Mouse (Mus musculus) erythroblast, embryonic 14.5 days (primary cell): ENCODE measurements around the gene Tmem233.

Experiments
- GATA1 ChIP-seq: IDR thresholded peaks from 2 replicates; pipeline ENCODE4 v1.6.1; 2012; ENCODE audit warnings: low read length, inconsistent platforms, mixed read lengths
- TAL1 ChIP-seq: IDR thresholded peaks from 3 replicates; pipeline ENCODE4 v1.6.1; 2012; ENCODE audit warnings: low read length, inconsistent platforms, mixed read lengths

GRCm38 (mm10) chr5:116022131-116022530, 60.9 kb downstream of the Tmem233 start:
- TF ChIP-seq TAL1 (peak; percentile 40; the same call in 1 of the 3 replicates), GATA1 (peak; percentile 56; the same call in 1 of the 2 replicates)
